Mouse (Mus musculus) hindbrain, embryonic 16.5 days (tissue): ENCODE measurements around the gene Fbxo41. TPM values are rescaled to one million over a fixed set of nuclear protein-coding genes. Genes with fewer than 3 reads are reported as not detected.

ENCODE experiments used
- ATAC-seq: fragments of 200-750 bp; cut with Nextera tagmentation; 2 replicates; pipeline ENCODE4 v1.8.0; 2017; ENCODE audit warnings: moderate TSS enrichment, moderate library complexity
- H3K27ac ChIP-seq: fragments of 300-500 bp; sonication (generic); 2 replicates; pipeline ENCODE4 v1.5.1; 2014; ENCODE audit warnings: low read depth, mild to moderate bottlenecking, control low read depth, low read length, moderate library complexity
- H3K27me3 ChIP-seq: fragments of 300-500 bp; sonication (generic); replicated peaks from 2 replicates; pipeline ENCODE4 v1.6.1; 2014; ENCODE audit warnings: low read length; ENCODE audit not compliant: control insufficient read depth, insufficient read depth
- H3K36me3 ChIP-seq: fragments of 300-500 bp; sonication (generic); 2 replicates; pipeline ENCODE4 v1.6.1; 2014; ENCODE audit warnings: mild to moderate bottlenecking, low read length, moderate library complexity, mixed read lengths; ENCODE audit not compliant: control insufficient read depth, insufficient read depth
- H3K4me1 ChIP-seq: fragments of 300-500 bp; sonication (generic); 2 replicates; pipeline ENCODE4 v1.6.1; 2014; ENCODE audit warnings: low read depth, low read length; ENCODE audit not compliant: control insufficient read depth, insufficient read depth
- H3K4me2 ChIP-seq: fragments of 300-500 bp; sonication (generic); 2 replicates; pipeline ENCODE4 v1.6.1; 2014; ENCODE audit warnings: mild to moderate bottlenecking, low read length, control low read depth, moderate library complexity
- H3K4me3 ChIP-seq: fragments of 300-500 bp; sonication (generic); 2 replicates; pipeline ENCODE4 v1.5.1; 2014; ENCODE audit warnings: mild to moderate bottlenecking, low read length, control low read depth, moderate library complexity
- H3K9ac ChIP-seq: fragments of 300-500 bp; sonication (generic); 2 replicates; pipeline ENCODE4 v1.6.1; 2014; ENCODE audit warnings: low read depth, mild to moderate bottlenecking, control low read depth, low read length, moderate library complexity
- H3K9me3 ChIP-seq: fragments of 300-500 bp; sonication (generic); 2 replicates; pipeline ENCODE4 v1.6.1; 2014; ENCODE audit warnings: mild to moderate bottlenecking, low read length, moderate library complexity; ENCODE audit not compliant: control insufficient read depth
- WGBS: fragments of 180-500 bp; shearing (Covaris S2); extraction: QIAGEN DNeasy Blood & Tissue Kit; methylation state at CpG from one replicate; pipeline ENCODE4 v1.1.7; 2014; 5-methylcytosine and 5-hydroxymethylcytosine counted together
- polyA plus RNA-seq: library from polyadenylated mRNA; unstranded; fragments of >200 nt; fragmentation: Nextera tagmentation; extraction: Ambion mirVana; gene quantifications from 2 replicates; pipeline ENCODE4 v1.2.1, GENCODE M21; 2015

Fbxo41 gene
- polyA plus RNA-seq, 1 experiment from 2014 or later: 10.3 TPM

GRCm38 (mm10) chr6:85500416-85500815, 2.4 kb downstream of the Fbxo41 start:
- Histone ChIP-seq H3K36me3 (no peaks in the 10 kb centered on the region), H3K9ac (no peak overlapping the region), H3K9me3 (no peaks in the 10 kb centered on the region), H3K27ac (no peak overlapping the region), H3K4me3 (no peak overlapping the region), H3K4me1 (peaks cover 11% of the 10 kb centered on the region), H3K27me3 (no peaks in the 10 kb centered on the region), H3K4me2 (no peak overlapping the region)
- ATAC-seq: no peak
- 73% methylated on average over 1 of the region's 1 CpGs for WGBS

GRCm38 (mm10) chr6:85498147-85498546, 4.6 kb downstream of the Fbxo41 start:
- no peaks in the 10 kb centered on the region for H3K9me3 ChIP-seq
- H3K4me3 ChIP-seq: no peak overlapping the region
- no peaks in the 10 kb centered on the region for H3K27me3 ChIP-seq
- H3K27ac ChIP-seq: no peak overlapping the region
- H3K9ac ChIP-seq: no peak overlapping the region
- peaks cover 11% of the 10 kb centered on the region for H3K4me1 ChIP-seq
- WGBS: 69% methylated on average over 9 of the region's 9 CpGs
- no peaks in the 10 kb centered on the region for H3K36me3 ChIP-seq
- no peak overlapping the region for H3K4me2 ChIP-seq
- no peak for ATAC-seq

- no peak overlapping the region for H3K4me2 ChIP-seq
- H3K9ac ChIP-seq: no peak overlapping the region
- no peak for ATAC-seq
- peaks cover 10% of the 10 kb centered on the region for H3K4me1 ChIP-seq
- H3K36me3 ChIP-seq: no peaks in the 10 kb centered on the region
- H3K27ac ChIP-seq: no peak overlapping the region
- no peak overlapping the region for H3K4me3 ChIP-seq
- no peaks in the 10 kb centered on the region for H3K27me3 ChIP-seq
- no peaks in the 10 kb centered on the region for H3K9me3 ChIP-seq
Measured at GRCm38 (mm10) chr6:85496976-85497375, 5.8 kb downstream of the Fbxo41 start.

DNA sequence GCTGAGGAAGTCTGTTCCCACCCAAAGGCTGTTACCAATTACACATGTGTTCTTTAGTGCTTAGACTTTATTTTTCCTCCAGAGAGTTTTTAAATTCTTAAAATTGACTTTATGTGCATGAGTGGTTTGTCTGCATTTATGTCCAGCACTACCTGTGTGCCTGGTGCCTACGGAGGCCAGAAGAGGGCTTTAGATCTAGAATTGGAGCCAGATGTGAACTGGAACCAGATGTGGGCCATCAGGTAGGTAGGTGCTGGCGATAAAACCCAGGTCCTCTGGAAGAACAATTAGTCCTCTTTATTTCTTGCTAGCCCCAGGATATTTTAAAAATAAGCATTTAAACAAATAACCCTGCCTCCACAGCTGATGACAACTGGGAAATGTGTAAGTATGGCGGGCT, 11.2 kb downstream of the Fbxo41 start:
- Histone ChIP-seq H3K9me3 (no peaks in the 10 kb centered on the region), H3K27me3 (peaks cover 7% of the 10 kb centered on the region), H3K4me2 (no peak overlapping the region), H3K36me3 (no peaks in the 10 kb centered on the region), H3K4me3 (no peak overlapping the region), H3K9ac (no peak overlapping the region), H3K27ac (no peak overlapping the region), H3K4me1 (no peaks in the 10 kb centered on the region)
- ATAC-seq: no peak
- 93% methylated on average over 3 of the region's 3 CpGs for WGBS

DNA sequence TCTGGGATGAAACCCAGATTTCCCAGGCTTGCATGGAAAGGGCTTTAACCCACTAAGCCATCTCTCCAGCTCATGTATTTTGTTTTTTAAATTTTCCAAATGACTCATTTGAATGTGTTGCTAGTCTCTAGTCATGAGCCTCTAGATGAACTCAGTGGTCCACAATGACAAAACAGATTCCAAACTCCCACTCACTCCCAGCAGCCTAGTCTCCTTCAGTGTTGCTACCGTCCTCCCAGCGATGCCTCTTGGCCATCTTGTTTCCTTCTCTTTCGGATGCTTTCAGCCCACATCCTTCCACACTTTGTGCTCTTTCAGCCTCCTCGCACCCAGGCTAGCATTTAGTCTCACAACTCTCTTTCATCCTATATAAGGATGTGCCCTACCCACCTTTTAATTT, 12.5 kb downstream of the Fbxo41 start:
- no peak overlapping the region for H3K4me3 ChIP-seq
- H3K9me3 ChIP-seq: no peaks in the 10 kb centered on the region
- no peak overlapping the region for H3K4me2 ChIP-seq
- H3K4me1 ChIP-seq: no peaks in the 10 kb centered on the region
- H3K27me3 ChIP-seq: peaks cover 18% of the 10 kb centered on the region
- no peak for ATAC-seq
- H3K9ac ChIP-seq: no peak overlapping the region
- H3K27ac ChIP-seq: no peak overlapping the region
- 84% methylated on average over 4 of the region's 4 CpGs for WGBS
- H3K36me3 ChIP-seq: no peaks in the 10 kb centered on the region

- H3K9me3 ChIP-seq: no peaks in the 10 kb centered on the region
- ATAC-seq: no peak
- peaks cover 21% of the 10 kb centered on the region for H3K27me3 ChIP-seq
- no peak overlapping the region for H3K4me2 ChIP-seq
- H3K9ac ChIP-seq: no peak overlapping the region
- H3K4me3 ChIP-seq: no peak overlapping the region
- H3K4me1 ChIP-seq: peaks cover 1% of the 10 kb centered on the region
- H3K27ac ChIP-seq: no peak overlapping the region
- no peaks in the 10 kb centered on the region for H3K36me3 ChIP-seq
- 86% methylated on average over 3 of the region's 3 CpGs for WGBS
Measured at GRCm38 (mm10) chr6:85489717-85490116, 13.1 kb downstream of the Fbxo41 start.

GRCm38 (mm10) chr6:85488510-85488909, 14.3 kb downstream of the Fbxo41 start:
- Histone ChIP-seq H3K9me3 (no peaks in the 10 kb centered on the region), H3K27me3 (peaks cover 31% of the 10 kb centered on the region), H3K4me3 (no peak overlapping the region), H3K27ac (no peak overlapping the region), H3K4me2 (no peak overlapping the region), H3K36me3 (no peaks in the 10 kb centered on the region), H3K4me1 (peaks cover 12% of the 10 kb centered on the region), H3K9ac (no peak overlapping the region)
- 36% methylated on average over 4 of the region's 4 CpGs for WGBS
- ATAC-seq: no peak

DNA sequence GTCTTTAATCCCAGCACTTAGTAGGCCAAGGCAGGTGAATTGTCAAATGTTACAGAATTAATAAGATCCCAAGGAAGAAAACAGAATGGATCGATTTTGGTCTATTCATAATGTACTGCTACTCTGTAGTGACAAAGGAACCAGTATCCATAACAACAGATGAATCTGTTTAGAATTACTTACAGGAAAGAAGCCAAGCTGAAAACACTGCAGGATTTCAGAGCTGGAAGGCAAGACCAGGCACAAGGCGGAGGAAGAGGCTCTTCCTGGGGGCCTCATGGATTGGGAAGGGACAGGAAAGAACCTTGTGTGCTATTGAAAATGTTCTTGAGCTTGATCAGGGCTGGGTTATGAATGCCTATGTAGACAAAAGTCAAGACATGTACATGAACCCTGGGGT, 17.1 kb downstream of the Fbxo41 start:
- Histone ChIP-seq H3K4me2 (no peak overlapping the region), H3K27me3 (peaks cover 31% of the 10 kb centered on the region), H3K9me3 (no peaks in the 10 kb centered on the region), H3K4me1 (peaks cover 12% of the 10 kb centered on the region), H3K4me3 (no peak overlapping the region), H3K36me3 (0 out of 2 replicates have a peak, but pooled peaks cover 2% of the 10 kb centered on the region), H3K9ac (no peak overlapping the region), H3K27ac (no peak overlapping the region)
- WGBS: 62% methylated on average over 2 of the region's 2 CpGs
- ATAC-seq: no peak

- Histone ChIP-seq H3K27me3 (peaks cover 31% of the 10 kb centered on the region), H3K9ac (peak overlapping the region; percentile 19; the same call in 1 of the 2 replicates)
- 5% methylated on average over 92 of the region's 92 CpGs for WGBS
Measured at GRCm38 (mm10) chr6:85483843-85484721, 18.7 kb downstream of the Fbxo41 start.

More at GRCm38 (mm10) chr6:85483843-85484721, 18.7 kb downstream of the Fbxo41 start:
- Histone ChIP-seq H3K4me2 (peak overlapping the region; percentile 52), H3K27ac (no peak overlapping the region), H3K36me3 (peaks cover 2% of the 10 kb centered on the region; the same call in 1 of the 2 replicates), H3K9me3 (no peaks in the 10 kb centered on the region), H3K4me1 (peaks cover 12% of the 10 kb centered on the region), H3K4me3 (peak overlapping the region; percentile 29)
- no peak for ATAC-seq
